Mouse (Mus musculus): ENCODE measurements around the gene 4930523C07Rik. TPM values are rescaled to one million over a fixed set of nuclear protein-coding genes. Genes with fewer than 3 reads are reported as not detected.

Gene 4930523C07Rik
- 7.9 and 8.5 TPM in 2 replicates for polyA plus RNA-seq (2012; rRNA removed)

GRCm38 (mm10) chr1:160044237-160045021, at the start of gene 4930523C07Rik:
4930523C07Rik (plus strand) TSS chr1:160044382.

Other genes with a start within 250 kb of the 4930523C07Rik start
- gene Tnn, start 109.2 kb downstream of the 4930523C07Rik start, polyA plus RNA-seq (2012; rRNA removed), result 1.4 and 1.6 TPM in 2 replicates
- gene Mrps14, start 150.8 kb downstream of the 4930523C07Rik start, polyA plus RNA-seq (2012; rRNA removed), result 10.0 and 14.9 TPM in 2 replicates
- gene Cacybp, start 168.5 kb downstream of the 4930523C07Rik start, polyA plus RNA-seq (2012; rRNA removed), result 1.3 and 1.7 TPM in 2 replicates